ENCODE assay signal across 8 mouse cellular contexts in the genomic region with DNA sequence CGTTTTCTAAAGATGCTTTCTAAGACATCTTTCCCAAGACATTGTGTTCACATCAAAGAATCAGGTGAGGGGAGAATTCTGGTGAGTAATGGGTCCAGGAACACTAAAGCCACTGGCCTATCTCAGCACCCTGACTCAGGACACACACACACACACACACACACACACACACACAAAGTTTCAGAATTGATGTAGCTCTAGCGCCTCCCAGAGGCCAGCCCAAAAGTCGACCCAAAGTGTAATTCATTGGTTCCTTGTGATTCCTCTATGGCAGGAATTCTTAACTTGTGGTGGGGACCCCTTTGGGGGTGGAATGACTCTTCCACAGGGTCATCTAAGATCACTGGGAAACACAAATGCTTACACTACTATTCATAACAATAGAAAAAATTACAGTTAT. TPM values are rescaled to one million over a fixed set of nuclear protein-coding genes. Genes with fewer than 3 reads are reported as not detected.
A peak's percentile ranks its signal among the peaks of the same experiment; 100 is the strongest.
DNase-seq lines count a peak whose midpoint lies in the region; ATAC-seq and TF ChIP-seq lines count a peak whose summit lies in the region.
"Had no signal": no experiment of that assay in that cellular context is flagged by ENCODE, and none has a peak within 500 bp of the region (broad histone marks: within the 10 kb centered on the region; RNA-seq: fewer than 3 reads in every experiment).

No protein-coding gene starts in this region.

- H3K27me3 ChIP-seq in hindbrain, embryonic 10.5 days (ENCODE audit: insufficient read depth, poor library complexity, severe bottlenecking) = peaks cover 30% of the 10 kb centered on the region
- peaks cover 28% of the 10 kb centered on the region for H3K27me3 ChIP-seq in hindbrain, embryonic 13.5 days
- H3K27me3 ChIP-seq in spleen, adult 2 months (ENCODE audit: control insufficient read depth, insufficient read depth, low read length) = peaks cover 2% of the 10 kb centered on the region; the same call in 1 of the 2 replicates

- H3K4me3 ChIP-seq in hindbrain, embryonic 10.5 days = no peak overlapping the region
- H3K4me3 ChIP-seq in hindbrain, embryonic 13.5 days = no peak overlapping the region
- no peak overlapping the region for H3K4me3 ChIP-seq in spleen, adult 2 months (ENCODE audit: extremely low read depth, insufficient read depth, insufficient read length)
- H3K4me3 ChIP-seq in cortical plate, adult 2 months (ENCODE audit: insufficient read depth, low read length) = no peak overlapping the region
- H3K4me3 ChIP-seq: neural tube, embryonic 13.5 days had no signal

- peak; percentile 64; the same call in 1 of the 2 replicates for TF ChIP-seq CTCF in spleen, adult 2 months (IDR thresholded peaks at IDR 0.05; ENCODE audit: extremely low read depth, insufficient read depth, insufficient read length, insufficient replicate concordance)
- TF ChIP-seq CTCF in cortical plate, adult 2 months (IDR thresholded peaks at IDR 0.05; ENCODE audit: extremely low read depth, insufficient read depth, low read length) = peak; percentile 91

- ATAC-seq in hindbrain, embryonic 13.5 days (ENCODE audit: low FRiP score) = no peak
- peak; percentile 40 for ATAC-seq in megakaryocyte progenitor cell, adult 5-6 weeks (replicated peaks; ENCODE audit: poor library complexity)
- ATAC-seq in monocyte, adult 5-6 weeks (replicated peaks; ENCODE audit: insufficient number of reproducible peaks, low FRiP score, low TSS enrichment, poor library complexity, severe bottlenecking) = no peak

- H3K4me2 ChIP-seq in hindbrain, embryonic 13.5 days = no peak overlapping the region
- H3K4me2 ChIP-seq: neural tube, embryonic 13.5 days had no signal

- peak; percentile 60 for DNase-seq in hindbrain, embryonic 10.5 days (ENCODE audit: low spot score)
- no peak for DNase-seq in spleen, adult 2 months (ENCODE audit: low read depth in 1 of 2, low spot score in 2 of 2)
- no peak for DNase-seq in spleen, adult 18-20 months

- H3K27ac ChIP-seq in hindbrain, embryonic 10.5 days = no peak overlapping the region
- no peak overlapping the region for H3K27ac ChIP-seq in hindbrain, embryonic 13.5 days
- no peak overlapping the region for H3K27ac ChIP-seq in spleen, adult 2 months (ENCODE audit: insufficient read depth, low read length)
- no peak overlapping the region for H3K27ac ChIP-seq in cortical plate, adult 2 months (ENCODE audit: insufficient read depth, low read length)
- H3K27ac ChIP-seq: neural tube, embryonic 13.5 days had no signal

- H3K9me3 ChIP-seq in hindbrain, embryonic 10.5 days = no peaks in the 10 kb centered on the region
- H3K9me3 ChIP-seq in hindbrain, embryonic 13.5 days = no peaks in the 10 kb centered on the region
- H3K9me3 ChIP-seq: neural tube, embryonic 13.5 days had no signal

- no peak for TF ChIP-seq POLR2A in spleen, adult 2 months (IDR thresholded peaks at IDR 0.05; ENCODE audit: low read depth, low read length)
- no peak for TF ChIP-seq POLR2A in cortical plate, adult 2 months (IDR thresholded peaks at IDR 0.05; ENCODE audit: extremely low read depth, insufficient read depth, low read length)

- 20% methylated on average over 3 of the region's 3 CpGs for WGBS in hindbrain, embryonic 10.5 days
- WGBS in hindbrain, embryonic 13.5 days = 26% methylated on average over 3 of the region's 3 CpGs
- WGBS in spleen, adult 2 months = 17% methylated on average over 3 of the region's 3 CpGs

- no peak overlapping the region for H3K9ac ChIP-seq in hindbrain, embryonic 13.5 days
- H3K9ac ChIP-seq: neural tube, embryonic 13.5 days had no signal

- H3K4me1 ChIP-seq in hindbrain, embryonic 10.5 days (replicated peaks) = peaks cover 30% of the 10 kb centered on the region
- peaks cover 30% of the 10 kb centered on the region for H3K4me1 ChIP-seq in hindbrain, embryonic 13.5 days (replicated peaks)
- H3K4me1 ChIP-seq in spleen, adult 2 months (ENCODE audit: control insufficient read depth, insufficient read depth, insufficient read length) = peaks cover 3% of the 10 kb centered on the region; the same call in 1 of the 2 replicates
- H3K4me1 ChIP-seq in cortical plate, adult 2 months (ENCODE audit: control insufficient read depth, insufficient read depth, low read length) = no peaks in the 10 kb centered on the region; the same call in 1 of the 2 replicates

- H3K36me3 ChIP-seq in hindbrain, embryonic 10.5 days = no peaks in the 10 kb centered on the region; the same call in 1 of the 2 replicates
- H3K36me3 ChIP-seq in hindbrain, embryonic 13.5 days = peaks cover 16% of the 10 kb centered on the region
- no peaks in the 10 kb centered on the region for H3K36me3 ChIP-seq in spleen, adult 2 months (ENCODE audit: control insufficient read depth, insufficient read depth, low read length)

RNA-seq across cellular contexts. Expression of a gene that starts 10.7 kb away (rescaled TPM):
- polyA plus RNA-seq in hindbrain, embryonic 10.5 days (2016; fragmentation: Nextera tagmentation; extraction: Ambion mirVana) = not detected in 2 replicates
- 0.06 and 0.08 TPM in 2 replicates for polyA plus RNA-seq in hindbrain, embryonic 13.5 days (2015; fragmentation: Nextera tagmentation; extraction: Ambion mirVana)
- polyA plus RNA-seq in spleen, adult 2 months (2012; rRNA removed) = 1.6 and 1.9 TPM in 2 replicates
- polyA plus RNA-seq in cortical plate, adult 2 months (2012; rRNA removed) = 5.1 and 7.1 TPM in 2 replicates
- 18.2 and 28.4 TPM in 2 replicates for total RNA-seq in megakaryocyte progenitor cell, adult 5-6 weeks (2015)
- 12.7 and 13.2 TPM in 2 replicates for total RNA-seq in megakaryocyte progenitor cell, adult 5-6 weeks (2017)
- total RNA-seq in monocyte, adult 5-6 weeks (2017) = 30.9 to 43.8 TPM (median 36.9 TPM) in 3 replicates

RNA-seq across cellular contexts. Expression of a gene that starts 16.8 kb away (rescaled TPM):
- 37.3 and 67.8 TPM in 2 replicates for polyA plus RNA-seq in hindbrain, embryonic 10.5 days (2016; fragmentation: Nextera tagmentation; extraction: Ambion mirVana)
- polyA plus RNA-seq in hindbrain, embryonic 13.5 days (2015; fragmentation: Nextera tagmentation; extraction: Ambion mirVana) = 101 and 104 TPM in 2 replicates
- polyA plus RNA-seq in spleen, adult 2 months (2012; rRNA removed) = 7.7 and 9.1 TPM in 2 replicates
- polyA plus RNA-seq in cortical plate, adult 2 months (2012; rRNA removed) = 140 TPM in 2 replicates
- not detected in 2 replicates for total RNA-seq in megakaryocyte progenitor cell, adult 5-6 weeks (2015)
- not detected in 2 replicates for total RNA-seq in megakaryocyte progenitor cell, adult 5-6 weeks (2017)
- total RNA-seq in monocyte, adult 5-6 weeks (2017) = not detected in 3 replicates

RNA-seq across cellular contexts. Expression of a gene that starts 19.3 kb away (rescaled TPM):
- 0.30 and 0.42 TPM in 2 replicates for polyA plus RNA-seq in hindbrain, embryonic 10.5 days (2016; fragmentation: Nextera tagmentation; extraction: Ambion mirVana)
- 0.49 and 0.69 TPM in 2 replicates for polyA plus RNA-seq in hindbrain, embryonic 13.5 days (2015; fragmentation: Nextera tagmentation; extraction: Ambion mirVana)
- 2.1 and 3.3 TPM in 2 replicates for polyA plus RNA-seq in spleen, adult 2 months (2012; rRNA removed)
- 0.21 and 0.23 TPM in 2 replicates for polyA plus RNA-seq in cortical plate, adult 2 months (2012; rRNA removed)
- total RNA-seq in megakaryocyte progenitor cell, adult 5-6 weeks (2015) = 0.20 TPM in 1 of 2 replicates, not detected in the other
- total RNA-seq in megakaryocyte progenitor cell, adult 5-6 weeks (2017) = not detected in 2 replicates
- total RNA-seq in monocyte, adult 5-6 weeks (2017) = 1.9 TPM in 1 of 3 replicates, not detected in the others

RNA-seq across cellular contexts. Expression of a gene that starts 27.6 kb away (rescaled TPM):
- polyA plus RNA-seq in hindbrain, embryonic 10.5 days (2016; fragmentation: Nextera tagmentation; extraction: Ambion mirVana) = 58.8 and 62.0 TPM in 2 replicates
- polyA plus RNA-seq in hindbrain, embryonic 13.5 days (2015; fragmentation: Nextera tagmentation; extraction: Ambion mirVana) = 38.5 and 39.7 TPM in 2 replicates
- 335 and 437 TPM in 2 replicates for polyA plus RNA-seq in spleen, adult 2 months (2012; rRNA removed)
- 15.3 and 16.5 TPM in 2 replicates for polyA plus RNA-seq in cortical plate, adult 2 months (2012; rRNA removed)
- 46.7 and 49.6 TPM in 2 replicates for total RNA-seq in megakaryocyte progenitor cell, adult 5-6 weeks (2015)
- total RNA-seq in megakaryocyte progenitor cell, adult 5-6 weeks (2017) = 71.0 and 73.0 TPM in 2 replicates
- 230 to 263 TPM (median 254 TPM) in 3 replicates for total RNA-seq in monocyte, adult 5-6 weeks (2017)

RNA-seq across cellular contexts. Expression of a gene that starts 45.4 kb away (rescaled TPM):
- polyA plus RNA-seq in hindbrain, embryonic 10.5 days (2016; fragmentation: Nextera tagmentation; extraction: Ambion mirVana) = 106 and 128 TPM in 2 replicates
- polyA plus RNA-seq in hindbrain, embryonic 13.5 days (2015; fragmentation: Nextera tagmentation; extraction: Ambion mirVana) = 84.9 and 96.6 TPM in 2 replicates
- polyA plus RNA-seq in spleen, adult 2 months (2012; rRNA removed) = 28.2 and 29.9 TPM in 2 replicates
- polyA plus RNA-seq in cortical plate, adult 2 months (2012; rRNA removed) = 53.8 and 59.1 TPM in 2 replicates
- 26.5 and 32.3 TPM in 2 replicates for total RNA-seq in megakaryocyte progenitor cell, adult 5-6 weeks (2015)
- 24.4 and 29.8 TPM in 2 replicates for total RNA-seq in megakaryocyte progenitor cell, adult 5-6 weeks (2017)
- 15.0 to 19.8 TPM (median 18.0 TPM) in 3 replicates for total RNA-seq in monocyte, adult 5-6 weeks (2017)
